Mouse (Mus musculus) megakaryocyte, embryonic 14.5 days (primary cell): ENCODE results near the gene Caskin2. TPM values are rescaled to one million over a fixed set of nuclear protein-coding genes. Genes with fewer than 3 reads are reported as not detected.

Experiments
- H3K27me3 ChIP-seq: replicated peaks from 2 replicates; pipeline ENCODE3; 2012; ENCODE audit warnings: inconsistent platforms
- H3K36me3 ChIP-seq: replicated peaks from 2 replicates; pipeline ENCODE3; 2012; ENCODE audit warnings: low read length, inconsistent platforms, mixed read lengths
- H3K4me1 ChIP-seq: 2 replicates; pipeline ENCODE4 v1.6.1; 2012; ENCODE audit warnings: inconsistent platforms
- H3K4me3 ChIP-seq: replicated peaks from 2 replicates; pipeline ENCODE3; 2012; ENCODE audit warnings: moderate library complexity, mild to moderate bottlenecking, inconsistent platforms
- H3K9me3 ChIP-seq: 2 replicates; pipeline ENCODE4 v1.6.1; 2012; ENCODE audit warnings: inconsistent platforms
- FLI1 ChIP-seq: IDR thresholded peaks from 2 replicates; pipeline ENCODE4 v1.6.1; 2012; ENCODE audit warnings: low read length, inconsistent platforms, mixed read lengths
- GATA1 ChIP-seq: IDR thresholded peaks from 3 replicates; pipeline ENCODE4 v1.6.1; 2012; ENCODE audit warnings: mixed read lengths, low read length, inconsistent platforms, borderline replicate concordance
- polyA plus RNA-seq: library from polyadenylated mRNA; stranded (reverse); fragments of >175 nt; gene quantifications from 2 replicates; pipeline ENCODE4 v1.2.3, GENCODE M21; 2012; ENCODE audit warnings: low replicate concordance; ENCODE audit not compliant: insufficient read depth

Caskin2 gene
- polyA plus RNA-seq, 1 experiment: 3.0 TPM

DNA sequence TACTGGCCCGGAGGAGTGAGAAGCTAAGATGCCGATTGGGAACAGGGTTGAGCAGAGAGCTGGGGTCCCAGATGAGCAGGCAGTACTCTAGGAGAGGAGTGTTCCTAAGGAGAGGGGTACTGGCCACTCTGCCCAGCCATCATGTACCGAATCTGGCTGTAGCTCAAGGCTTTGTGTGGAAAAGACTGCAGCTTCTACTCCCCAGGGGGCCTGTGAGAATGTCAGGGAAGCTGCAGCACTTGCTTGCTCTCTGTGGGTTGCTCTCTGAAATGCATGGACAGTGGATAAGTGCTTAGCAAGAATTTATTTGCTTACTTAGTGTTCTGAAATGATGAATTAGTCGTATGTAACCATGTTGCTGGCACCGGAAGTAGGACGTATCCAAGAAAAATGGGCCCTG is 27.0 kb downstream of the Caskin2 start:
- H3K36me3 ChIP-seq: peaks cover 82% of the 10 kb centered on the region

DNA sequence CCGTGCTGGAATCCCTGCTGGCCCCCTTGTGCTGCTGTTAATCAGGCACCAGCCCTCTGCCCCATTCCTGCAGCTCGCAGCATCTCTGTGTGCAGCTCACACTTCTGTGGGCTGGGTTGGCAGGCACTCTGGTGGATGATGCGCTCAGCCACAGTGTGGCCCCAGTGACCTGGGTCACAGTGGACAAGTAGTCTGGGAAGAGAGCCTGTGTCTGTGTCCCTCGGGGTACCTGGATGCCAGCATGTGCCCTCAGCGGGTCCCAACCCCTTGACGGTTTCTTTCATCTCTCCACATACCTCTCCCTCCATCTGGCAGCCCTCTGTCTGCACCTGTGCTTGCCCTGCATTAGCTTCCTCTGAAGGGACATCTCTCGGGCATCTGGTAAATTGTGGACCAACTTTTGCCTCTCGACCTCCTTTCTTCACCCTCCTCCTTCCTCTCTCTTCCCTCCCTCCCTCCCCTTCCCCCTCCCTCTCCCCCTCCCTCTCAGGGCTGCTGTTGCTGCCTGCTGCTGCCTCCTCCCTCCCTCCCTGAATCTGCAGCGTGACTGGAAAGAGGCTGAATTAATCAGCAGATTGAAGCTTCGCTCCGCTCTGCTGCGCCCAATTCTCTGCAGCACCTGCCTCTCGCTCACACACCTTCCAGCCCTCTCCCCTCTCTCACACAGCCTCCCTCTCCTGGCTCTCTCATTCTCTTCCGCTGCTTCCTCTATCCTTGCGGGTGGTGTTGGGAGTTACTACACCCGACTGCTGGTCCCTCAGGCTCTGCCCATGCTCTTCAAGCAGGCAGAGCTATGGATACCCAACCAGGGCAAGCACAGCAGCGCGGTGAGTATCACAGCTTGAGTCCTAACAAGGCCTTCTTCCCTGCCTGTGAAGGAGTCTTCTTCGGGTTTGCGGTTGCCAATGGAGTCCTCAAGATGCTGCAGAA is 33.0 kb downstream of the Caskin2 start:
- H3K4me1 ChIP-seq: peaks cover 83% of the 10 kb centered on the region
- no peaks in the 10 kb centered on the region for H3K9me3 ChIP-seq
- peak overlapping the region; percentile 23 for H3K4me3 ChIP-seq
- H3K27me3 ChIP-seq: no peaks in the 10 kb centered on the region
- H3K36me3 ChIP-seq: peaks cover 52% of the 10 kb centered on the region
- no peak for TF ChIP-seq FLI1
- TF ChIP-seq GATA1: no peak

More for the DNA sequence above, 27.0 kb downstream of the Caskin2 start:
- no peaks in the 10 kb centered on the region for H3K27me3 ChIP-seq
- H3K4me3 ChIP-seq: no peak overlapping the region
- TF ChIP-seq GATA1: no peak
- TF ChIP-seq FLI1: no peak
- H3K9me3 ChIP-seq: no peaks in the 10 kb centered on the region
- H3K4me1 ChIP-seq: peaks cover 28% of the 10 kb centered on the region

GRCm38 (mm10) chr11:115779038-115779571 is 34.3 kb downstream of the Caskin2 start:
- Histone ChIP-seq H3K36me3 (peaks cover 45% of the 10 kb centered on the region), H3K9me3 (no peaks in the 10 kb centered on the region), H3K27me3 (no peaks in the 10 kb centered on the region), H3K4me3 (peak overlapping the region; percentile 90), H3K4me1 (peaks cover 85% of the 10 kb centered on the region)
- TF ChIP-seq FLI1 (no peak), GATA1 (no peak)

GRCm38 (mm10) chr11:115777487-115778335 is 35.7 kb downstream of the Caskin2 start:
- H3K27me3 ChIP-seq: no peaks in the 10 kb centered on the region
- no peak overlapping the region for H3K4me3 ChIP-seq
- no peak for TF ChIP-seq FLI1
- no peak for TF ChIP-seq GATA1
- H3K4me1 ChIP-seq: peaks cover 79% of the 10 kb centered on the region
- H3K9me3 ChIP-seq: no peaks in the 10 kb centered on the region
- peaks cover 38% of the 10 kb centered on the region for H3K36me3 ChIP-seq

DNA sequence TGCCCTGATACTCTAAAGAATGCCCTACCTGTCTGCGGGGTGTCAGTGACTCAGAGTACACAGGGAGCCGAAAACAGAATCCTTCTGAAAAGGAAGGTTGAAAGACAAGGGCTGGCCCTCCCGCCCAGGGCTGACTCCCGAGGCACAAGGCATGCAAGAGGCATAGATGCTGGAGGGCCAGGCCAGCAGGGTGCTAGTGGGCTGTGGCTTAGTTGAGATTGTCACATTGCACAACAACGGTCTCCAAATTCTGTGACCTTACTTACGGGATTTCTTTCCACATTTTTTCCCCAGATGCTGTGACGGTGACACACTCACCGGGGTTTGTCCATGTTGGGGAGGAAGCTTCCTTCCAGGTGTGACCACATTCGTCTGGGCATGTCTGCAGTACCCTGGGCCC is 36.5 kb downstream of the Caskin2 start:
- Histone ChIP-seq H3K9me3 (no peaks in the 10 kb centered on the region), H3K4me1 (peaks cover 72% of the 10 kb centered on the region), H3K27me3 (no peaks in the 10 kb centered on the region), H3K36me3 (peaks cover 32% of the 10 kb centered on the region), H3K4me3 (no peak overlapping the region)
- TF ChIP-seq GATA1 (no peak), FLI1 (no peak)

- no peak for TF ChIP-seq FLI1
- no peak for TF ChIP-seq GATA1
- no peaks in the 10 kb centered on the region for H3K27me3 ChIP-seq
- H3K36me3 ChIP-seq: peaks cover 25% of the 10 kb centered on the region
- no peaks in the 10 kb centered on the region for H3K9me3 ChIP-seq
- H3K4me3 ChIP-seq: no peak overlapping the region
- peaks cover 65% of the 10 kb centered on the region for H3K4me1 ChIP-seq
Observed at GRCm38 (mm10) chr11:115775821-115776665, 37.4 kb downstream of the Caskin2 start.

DNA sequence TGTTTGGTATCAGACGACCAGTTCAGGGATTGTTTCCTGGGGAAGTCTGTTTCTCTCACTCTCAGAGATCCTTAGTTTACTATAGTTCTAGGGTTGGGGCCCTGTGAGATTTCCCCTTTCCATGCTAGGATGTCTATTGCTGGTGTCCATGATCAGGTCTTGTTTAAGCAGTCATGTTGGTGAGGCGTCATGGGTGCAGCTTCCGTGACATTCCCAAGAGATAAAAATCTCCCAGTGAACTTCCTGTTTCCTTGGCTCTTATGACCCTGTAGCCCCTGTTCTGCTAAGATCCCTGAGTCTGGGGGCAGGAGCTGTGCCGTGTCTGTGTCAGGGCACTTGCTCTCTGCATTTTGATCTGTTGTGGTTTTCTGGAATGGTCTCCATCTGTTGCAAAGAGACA is 38.8 kb downstream of the Caskin2 start:
- Histone ChIP-seq H3K4me3 (no peak overlapping the region), H3K9me3 (no peaks in the 10 kb centered on the region), H3K36me3 (peaks cover 23% of the 10 kb centered on the region), H3K27me3 (no peaks in the 10 kb centered on the region), H3K4me1 (peaks cover 65% of the 10 kb centered on the region)
- TF ChIP-seq GATA1: no peak
- no peak for TF ChIP-seq FLI1

- Histone ChIP-seq H3K27me3 (no peaks in the 10 kb centered on the region), H3K4me1 (peaks cover 53% of the 10 kb centered on the region)
Observed at GRCm38 (mm10) chr11:115768896-115769295, 44.5 kb downstream of the Caskin2 start.

GRCm38 (mm10) chr11:115766981-115767380 is 46.5 kb downstream of the Caskin2 start:
- H3K4me1 ChIP-seq: peaks cover 57% of the 10 kb centered on the region
- TF ChIP-seq GATA1: no peak
- no peak for TF ChIP-seq FLI1
- H3K27me3 ChIP-seq: no peaks in the 10 kb centered on the region

More at GRCm38 (mm10) chr11:115768896-115769295, 44.5 kb downstream of the Caskin2 start:
- TF ChIP-seq GATA1: no peak
- no peak for TF ChIP-seq FLI1
- Histone ChIP-seq H3K36me3 (peaks cover 6% of the 10 kb centered on the region), H3K4me3 (no peak overlapping the region), H3K9me3 (no peaks in the 10 kb centered on the region)

More at GRCm38 (mm10) chr11:115766981-115767380, 46.5 kb downstream of the Caskin2 start:
- no peaks in the 10 kb centered on the region for H3K9me3 ChIP-seq
- H3K4me3 ChIP-seq: no peak overlapping the region
- H3K36me3 ChIP-seq: peaks cover 6% of the 10 kb centered on the region
